Mouse (Mus musculus) ES-E14 (cell line): ENCODE measurements at regions not wholly inside any gene's neighbourhood (a gene's known extent, or its start where the extent isn't known, plus 50 kb on each side); places are given as distances from the start of the nearest gene placed in this dataset.

ENCODE experiments used
- DNase-seq: peaks from one replicate; pipeline ENCODE4 v3.0.0-alpha.2; 2013; ENCODE audit warnings: low read depth, low spot score
- H3K27ac ChIP-seq: 2 replicates; pipeline ENCODE4 v1.5.1; 2012; ENCODE audit warnings: low read depth, mild to moderate bottlenecking, low read length, moderate library complexity, mixed read lengths; ENCODE audit not compliant: poor library complexity, insufficient read depth, severe bottlenecking
- H3K36me3 ChIP-seq: 2 replicates; pipeline ENCODE4 v1.6.1; 2012; ENCODE audit warnings: mild to moderate bottlenecking, low read length, moderate library complexity, mixed read lengths; ENCODE audit not compliant: control insufficient read depth, poor library complexity, insufficient read depth, severe bottlenecking
- H3K4me1 ChIP-seq, 2 experiments: fragments of 150-350 bp in 1 of 2; sonication (generic) in 1 of 2; 2 replicates each; pipeline ENCODE4 v1.6.1; 2012; ENCODE audit warnings: low read length in 2 of 2, mild to moderate bottlenecking in 1 of 2, mixed read lengths in 1 of 2; ENCODE audit not compliant: control insufficient read depth in 2 of 2, insufficient read depth in 2 of 2, poor library complexity in 1 of 2
- H3K4me3 ChIP-seq, 2 experiments: fragments of 150-350 bp in 1 of 2; sonication (generic) in 1 of 2; 2 replicates each; pipeline ENCODE4 v1.5.1; 2012; ENCODE audit warnings: low read length in 2 of 2, low read depth in 1 of 2, mild to moderate bottlenecking in 1 of 2, mixed read lengths in 1 of 2; ENCODE audit not compliant: insufficient read depth in 1 of 2, poor library complexity in 1 of 2, severe bottlenecking in 1 of 2
- H3K9ac ChIP-seq: 2 replicates; pipeline ENCODE4 v1.6.1; 2012; ENCODE audit warnings: low read depth, mild to moderate bottlenecking, low read length, mixed read lengths; ENCODE audit not compliant: poor library complexity, insufficient read depth, severe bottlenecking
- H3K9me3 ChIP-seq: fragments of 150-350 bp; sonication (generic); 2 replicates; pipeline ENCODE4 v1.6.1; 2012; ENCODE audit warnings: low read depth, mild to moderate bottlenecking, low read length; ENCODE audit not compliant: control insufficient read depth, insufficient read depth
- CHD2 ChIP-seq: IDR thresholded peaks from 2 replicates; pipeline ENCODE4 v1.6.1; 2014; ENCODE audit warnings: mild to moderate bottlenecking, low read depth, low read length, inconsistent platforms
- HCFC1 ChIP-seq: IDR thresholded peaks from 2 replicates; pipeline ENCODE4 v1.6.1; 2012; ENCODE audit warnings: low read length, inconsistent platforms, borderline replicate concordance; ENCODE audit not compliant: insufficient read depth
- MAFK ChIP-seq: IDR thresholded peaks from 2 replicates; pipeline ENCODE4 v1.6.1; 2014; ENCODE audit warnings: mild to moderate bottlenecking, low read depth, low read length, inconsistent platforms; ENCODE audit not compliant: insufficient read depth
- ZC3H11A ChIP-seq: IDR thresholded peaks from 2 replicates; pipeline ENCODE4 v1.6.1; 2012; ENCODE audit warnings: low read depth, mild to moderate bottlenecking, inconsistent platforms, low read length, borderline replicate concordance
- ZNF384 ChIP-seq: IDR thresholded peaks from 2 replicates; pipeline ENCODE4 v1.6.1; 2012; ENCODE audit warnings: low read depth, low read length, inconsistent platforms
- in situ Hi-C, 2 experiments: fragments of 600-800 bp; cut with MboI; formaldehyde crosslinking; loops; one replicate each; pipeline ENCODE4 v1.15.1; 2025; ENCODE audit warnings: low sequenced_read_pairs in 2 of 2, inconsistent platforms in 1 of 2; ENCODE audit not compliant: unreplicated experiment in 2 of 2

DNA sequence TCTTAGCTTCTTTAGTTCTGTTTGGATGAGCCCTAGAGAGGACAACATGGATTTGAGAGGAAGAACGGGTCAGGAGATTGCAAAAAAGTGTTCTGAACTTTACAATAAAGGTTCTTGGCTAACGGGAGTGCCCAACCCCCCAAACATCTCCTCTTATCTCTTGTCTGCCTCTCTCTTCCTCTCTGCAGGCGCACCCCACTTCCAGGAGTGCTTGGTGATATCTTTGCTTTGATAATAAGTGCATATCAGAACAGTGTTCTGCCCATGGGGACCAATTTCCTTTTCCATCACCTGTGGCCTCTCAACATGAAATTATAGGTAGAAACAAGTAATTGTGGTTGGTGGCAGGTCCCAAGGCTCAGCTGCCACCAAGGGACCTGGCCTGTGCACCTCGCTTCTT is 86.0 kb upstream of the Mef2a start:
- Histone ChIP-seq H3K9me3 (no peaks in the 10 kb centered on the region), H3K36me3 (no peaks in the 10 kb centered on the region), H3K4me1 (no peaks in the 10 kb centered on the region), H3K27ac (no peak overlapping the region), H3K9ac (no peak overlapping the region), H3K4me3 (no peak overlapping the region)
- TF ChIP-seq ZNF384: no peak
- no peak for DNase-seq
- in situ Hi-C loops: no loop called here

- Histone ChIP-seq H3K36me3 (no peaks in the 10 kb centered on the region), H3K27ac (no peak overlapping the region), H3K4me1 (no peaks in the 10 kb centered on the region), H3K9me3 (no peaks in the 10 kb centered on the region), H3K9ac (no peak overlapping the region), H3K4me3 (no peak overlapping the region)
- in situ Hi-C loops: no loop called here
- DNase-seq: no peak
- no peak for TF ChIP-seq CHD2
- no peak for TF ChIP-seq ZNF384
- TF ChIP-seq ZC3H11A: no peak
- no peak for TF ChIP-seq HCFC1
- no peak for TF ChIP-seq MAFK
Observed at GRCm38 (mm10) chr7:67457898-67458297, 85.2 kb upstream of the Mef2a start.

DNA sequence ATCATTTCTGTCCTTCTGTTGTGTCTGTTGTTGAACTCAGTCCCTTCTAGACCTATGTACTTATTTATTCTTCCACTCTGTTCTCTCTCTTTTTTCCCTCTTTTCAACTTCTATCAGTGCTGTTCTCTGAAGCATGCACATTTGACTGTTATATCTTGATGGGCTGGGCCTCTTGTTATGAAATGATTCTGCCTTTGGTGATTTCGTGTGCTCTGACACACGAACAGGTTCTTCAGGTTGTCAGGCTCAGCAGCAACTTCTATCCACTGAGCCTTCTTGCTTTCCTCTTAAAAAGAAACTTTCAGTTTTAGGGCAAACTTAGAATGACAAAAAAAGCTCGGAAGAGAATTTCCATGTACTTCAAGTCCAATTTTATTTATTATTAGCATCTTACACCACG is 83.4 kb upstream of the Mef2a start:
- TF ChIP-seq ZNF384 (no peak), CHD2 (no peak), MAFK (no peak), ZC3H11A (no peak), HCFC1 (no peak)
- H3K9ac ChIP-seq: no peak overlapping the region
- no peak for DNase-seq

GRCm38 (mm10) chr7:67454458-67454857 is 81.8 kb upstream of the Mef2a start:
- H3K9ac ChIP-seq: no peak overlapping the region
- no peak for TF ChIP-seq HCFC1
- no peak for TF ChIP-seq ZNF384
- TF ChIP-seq CHD2: no peak
- TF ChIP-seq MAFK: no peak
- no peak for TF ChIP-seq ZC3H11A
- H3K9me3 ChIP-seq: no peaks in the 10 kb centered on the region
- DNase-seq: no peak
- no peaks in the 10 kb centered on the region for H3K36me3 ChIP-seq
- H3K4me3 ChIP-seq: no peak overlapping the region
- H3K27ac ChIP-seq: no peak overlapping the region
- in situ Hi-C loops: no loop called here
- no peaks in the 10 kb centered on the region for H3K4me1 ChIP-seq

More for the DNA sequence above, 83.4 kb upstream of the Mef2a start:
- no peaks in the 10 kb centered on the region for H3K36me3 ChIP-seq
- in situ Hi-C loops: no loop called here
- H3K27ac ChIP-seq: no peak overlapping the region
- no peak overlapping the region for H3K4me3 ChIP-seq
- no peaks in the 10 kb centered on the region for H3K9me3 ChIP-seq
- H3K4me1 ChIP-seq: no peaks in the 10 kb centered on the region

GRCm38 (mm10) chr7:67451157-67451793 is 78.6 kb upstream of the Mef2a start:
- no peak for DNase-seq
- Histone ChIP-seq H3K4me3 (no peak overlapping the region), H3K27ac (no peak overlapping the region), H3K9me3 (no peaks in the 10 kb centered on the region), H3K36me3 (no peaks in the 10 kb centered on the region), H3K4me1 (no peaks in the 10 kb centered on the region), H3K9ac (no peak overlapping the region)
- in situ Hi-C loops: no loop called here
- no peak for TF ChIP-seq HCFC1
- TF ChIP-seq ZNF384: no peak
- TF ChIP-seq CHD2: no peak
